8 mouse cellular contexts compared by ENCODE assay signal in the genomic region with DNA sequence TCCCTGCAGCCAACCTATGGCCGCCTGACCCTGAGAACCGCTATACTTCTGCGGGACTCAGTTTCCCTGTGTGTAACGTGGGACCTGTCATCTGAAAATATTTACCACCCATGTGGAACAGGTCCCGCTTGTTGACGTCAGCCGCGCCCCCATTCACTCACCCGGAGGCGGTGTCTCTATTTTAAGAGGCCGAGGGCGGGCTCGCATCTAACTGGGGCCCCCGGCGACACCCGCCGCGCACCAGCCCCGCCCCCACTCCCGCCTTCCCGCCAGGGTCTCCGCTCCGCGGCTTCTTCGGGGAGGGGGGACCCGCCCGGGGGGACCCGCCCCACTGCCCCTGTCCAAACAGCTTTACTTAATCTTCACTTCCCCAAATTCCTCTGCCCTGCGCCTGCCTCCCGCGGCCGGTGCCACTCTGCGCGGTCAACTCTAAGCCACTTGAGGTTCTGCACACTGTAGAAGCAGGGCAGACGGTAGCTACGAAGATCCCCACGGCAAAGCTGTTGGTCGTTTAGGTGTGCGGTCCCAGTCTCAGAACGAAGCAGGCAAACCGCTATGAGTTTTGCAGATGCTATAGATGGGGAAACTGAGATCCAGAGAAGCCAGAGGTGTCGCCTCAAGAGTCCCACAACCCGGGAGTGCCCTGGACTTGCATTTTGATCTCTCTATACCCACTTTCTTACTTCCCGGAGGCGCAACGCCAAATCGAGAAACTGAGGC. TPM values are rescaled to one million over a fixed set of nuclear protein-coding genes. Genes with fewer than 3 reads are reported as not detected.
DNase-seq lines count a peak whose midpoint lies in the region; ATAC-seq and TF ChIP-seq lines count a peak whose summit lies in the region.

No protein-coding gene starts in this region.

- H3K4me1 ChIP-seq in cortical plate, adult 2 months (ENCODE audit: control insufficient read depth, insufficient read depth, low read length): peaks cover 5% of the 10 kb centered on the region
- peaks cover 11% of the 10 kb centered on the region for H3K4me1 ChIP-seq in heart, embryonic 16.5 days (ENCODE audit: control insufficient read depth, insufficient read depth, low read length)

- peak overlapping the region; percentile 61 for H3K9ac ChIP-seq in heart, embryonic 16.5 days (ENCODE audit: low read length)

- DNase-seq in heart, adult 11 months: peak; percentile 97
- no peak for DNase-seq in heart, adult 8-10 months (ENCODE audit: low spot score)
- peak; percentile 53 to 61 for DNase-seq in kidney, postnatal 4 days
- DNase-seq in lung, postnatal 10 days: peak; percentile 64
- peak; percentile 46 for DNase-seq in retina, postnatal 1 day
- peak; percentile 18 to 40 for DNase-seq in urinary bladder, postnatal 36 days (ENCODE audit: low spot score in 2 of 2)

- peaks cover 28% of the 10 kb centered on the region for H3K27me3 ChIP-seq in heart, embryonic 16.5 days (ENCODE audit: control insufficient read depth, insufficient read depth, low read length)

- no peak for TF ChIP-seq POLR2A in cortical plate, adult 2 months (IDR thresholded peaks at IDR 0.05; ENCODE audit: extremely low read depth, insufficient read depth, low read length)

- H3K4me2 ChIP-seq in heart, embryonic 16.5 days (ENCODE audit: low read depth, low read length): peak overlapping the region; percentile 87

- no peaks in the 10 kb centered on the region for H3K9me3 ChIP-seq in heart, embryonic 16.5 days (replicated peaks; ENCODE audit: control insufficient read depth, low read length)

- H3K36me3 ChIP-seq in heart, embryonic 16.5 days (ENCODE audit: control insufficient read depth, insufficient read depth): no peaks in the 10 kb centered on the region

- H3K4me3 ChIP-seq in cortical plate, adult 2 months (ENCODE audit: insufficient read depth, low read length): peak overlapping the region; percentile 88
- peak overlapping the region; percentile 54 for H3K4me3 ChIP-seq in heart, embryonic 16.5 days (ENCODE audit: low read length)

- 0 out of 2 replicates have a peak, but pooled peaks have one; percentile 11 for ATAC-seq in heart, embryonic 16.5 days (replicated peaks; ENCODE audit: extremely low read depth, insufficient read depth, low FRiP score)

- TF ChIP-seq CTCF in cortical plate, adult 2 months (IDR thresholded peaks at IDR 0.05; ENCODE audit: extremely low read depth, insufficient read depth, low read length): no peak

- WGBS in heart, embryonic 16.5 days: 2% methylated on average over 46 of the region's 47 CpGs

- H3K27ac ChIP-seq in cortical plate, adult 2 months (ENCODE audit: insufficient read depth, low read length): peak overlapping the region; percentile 51
- H3K27ac ChIP-seq in heart, embryonic 16.5 days (ENCODE audit: low read length): no peak overlapping the region

RNA-seq across cellular contexts. Expression of a gene that starts 0.9 kb away (rescaled TPM):
- 1 to 10 TPM; 6.5 to 8.4 (median 7.1) TPM for total RNA-seq in heart, adult 8-10 months (2022)
- polyA plus RNA-seq in cortical plate, adult 2 months (2012; rRNA removed): 265 and 282 TPM in 2 replicates
- polyA plus RNA-seq in heart, embryonic 16.5 days (2015; fragmentation: Nextera tagmentation; extraction: Ambion mirVana): 7.3 and 9.3 TPM in 2 replicates

RNA-seq across cellular contexts. Expression of a gene that starts 4.3 kb away (rescaled TPM):
- total RNA-seq in heart, adult 8-10 months (2022): under 1 TPM in 2 of 4 experiments, not detected in 2; 0.16 to 0.49 TPM
- polyA plus RNA-seq in cortical plate, adult 2 months (2012; rRNA removed): 1.1 TPM in 2 replicates
- polyA plus RNA-seq in heart, embryonic 16.5 days (2015; fragmentation: Nextera tagmentation; extraction: Ambion mirVana): 0.77 and 1.6 TPM in 2 replicates

RNA-seq across cellular contexts. Expression of a gene that starts 27.4 kb away (rescaled TPM):
- total RNA-seq in heart, adult 8-10 months (2022): 10 to 100 TPM; 19.3 to 24.1 (median 22.2) TPM
- polyA plus RNA-seq in cortical plate, adult 2 months (2012; rRNA removed): 177 and 193 TPM in 2 replicates
- 42.1 and 43.3 TPM in 2 replicates for polyA plus RNA-seq in heart, embryonic 16.5 days (2015; fragmentation: Nextera tagmentation; extraction: Ambion mirVana)

RNA-seq across cellular contexts. Expression of a gene that starts 35.6 kb away (rescaled TPM):
- 10 to 100 TPM in 3 of 4 experiments, 1 to 10 TPM in 1; 7.9 to 23.0 (median 13.6) TPM for total RNA-seq in heart, adult 8-10 months (2022)
- 31.4 and 35.1 TPM in 2 replicates for polyA plus RNA-seq in cortical plate, adult 2 months (2012; rRNA removed)
- polyA plus RNA-seq in heart, embryonic 16.5 days (2015; fragmentation: Nextera tagmentation; extraction: Ambion mirVana): 3.7 and 3.8 TPM in 2 replicates

RNA-seq across cellular contexts. Expression of a gene that starts 43.2 kb away (rescaled TPM):
- total RNA-seq in heart, adult 8-10 months (2022): 10 to 100 TPM; 23.2 to 32.5 (median 27.7) TPM
- 51.6 and 59.2 TPM in 2 replicates for polyA plus RNA-seq in cortical plate, adult 2 months (2012; rRNA removed)
- 44.0 and 50.5 TPM in 2 replicates for polyA plus RNA-seq in heart, embryonic 16.5 days (2015; fragmentation: Nextera tagmentation; extraction: Ambion mirVana)

Comparison
In these comparisons a context has a peak if more than half of its experiments do, and no peak if none do; other contexts are left out.
1. RNA of a gene that starts 0.9 kb away (polyA plus RNA-seq): 265 to 282 TPM in cortical plate, adult 2 months; 7.3 to 9.3 TPM in heart, embryonic 16.5 days; every median in the first group is over 10 times any median in the second.